Mouse (Mus musculus) limb, embryonic 12.5 days (tissue): ENCODE measurements around the gene Akr1c18. TPM values are rescaled to one million over a fixed set of nuclear protein-coding genes. Genes with fewer than 3 reads are reported as not detected.

ENCODE experiments used
- ATAC-seq: fragments of 200-750 bp; cut with Nextera tagmentation; 2 replicates; pipeline ENCODE4 v1.8.0; 2017; ENCODE audit warnings: low read depth, moderate TSS enrichment; ENCODE audit not compliant: insufficient number of reproducible peaks, insufficient read depth, low FRiP score, low TSS enrichment
- H3K27ac ChIP-seq: fragments of 300-500 bp; sonication (generic); 2 replicates; pipeline ENCODE4 v1.5.1; 2016; ENCODE audit warnings: mild to moderate bottlenecking, moderate library complexity
- H3K27me3 ChIP-seq: fragments of 300-500 bp; sonication (generic); 2 replicates; pipeline ENCODE4 v1.6.1; 2016; ENCODE audit warnings: mild to moderate bottlenecking, moderate library complexity
- H3K36me3 ChIP-seq: fragments of 300-500 bp; sonication (generic); 2 replicates; pipeline ENCODE4 v1.6.1; 2016; ENCODE audit warnings: mild to moderate bottlenecking, moderate library complexity
- H3K4me1 ChIP-seq: fragments of 300-500 bp; sonication (generic); replicated peaks from 2 replicates; pipeline ENCODE4 v1.6.1; 2016
- H3K4me2 ChIP-seq: fragments of 300-500 bp; sonication (generic); 2 replicates; pipeline ENCODE4 v1.6.1; 2016; ENCODE audit warnings: mild to moderate bottlenecking, moderate library complexity
- H3K4me3 ChIP-seq: fragments of 300-500 bp; sonication (generic); replicated peaks from 2 replicates; pipeline ENCODE4 v1.5.1; 2016; ENCODE audit warnings: mild to moderate bottlenecking
- H3K9ac ChIP-seq: fragments of 300-500 bp; sonication (generic); replicated peaks from 2 replicates; pipeline ENCODE4 v1.6.1; 2016; ENCODE audit warnings: mild to moderate bottlenecking, moderate library complexity
- H3K9me3 ChIP-seq: fragments of 300-500 bp; sonication (generic); 2 replicates; pipeline ENCODE4 v1.6.1; 2016; ENCODE audit warnings: mild to moderate bottlenecking, moderate library complexity
- polyA plus RNA-seq: library from polyadenylated mRNA; unstranded; fragments of >200 nt; fragmentation: Nextera tagmentation; extraction: Ambion mirVana; gene quantifications from 2 replicates; pipeline ENCODE4 v1.2.1, GENCODE M21; 2016

Akr1c18 gene
- polyA plus RNA-seq, 1 experiment from 2014 or later, result not detected

DNA sequence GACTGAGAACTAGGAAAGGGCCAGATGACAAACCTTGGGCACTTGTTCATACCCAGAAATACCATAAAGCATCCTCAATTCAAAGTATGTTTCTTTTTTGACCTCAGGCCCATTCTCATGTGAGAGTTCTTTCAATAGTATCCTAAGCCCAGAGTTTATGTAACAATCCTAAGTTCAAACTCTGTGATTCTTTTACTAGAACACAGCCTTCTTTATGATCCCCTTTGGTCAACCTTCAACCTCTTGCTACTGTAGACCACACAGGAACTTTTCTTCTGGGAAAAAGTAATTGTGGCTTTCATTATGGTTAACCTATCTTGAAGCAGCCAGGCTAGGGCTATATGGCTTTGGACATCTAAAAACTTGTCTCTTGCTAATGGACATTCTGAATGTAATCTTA lies 48.8 kb downstream of the Akr1c18 start:
- Histone ChIP-seq H3K4me2 (no peak overlapping the region), H3K27ac (no peak overlapping the region), H3K9me3 (no peaks in the 10 kb centered on the region), H3K9ac (no peak overlapping the region), H3K27me3 (no peaks in the 10 kb centered on the region), H3K36me3 (no peaks in the 10 kb centered on the region), H3K4me1 (no peaks in the 10 kb centered on the region), H3K4me3 (no peak overlapping the region)
- no peak for ATAC-seq

Other genes starting within 250 kb of the Akr1c18 start
- 130 and 136 TPM in 2 replicates for gene Net1, start 232.4 kb downstream of the Akr1c18 start, polyA plus RNA-seq
- gene Tubal3, start 232.4 kb downstream of the Akr1c18 start, polyA plus RNA-seq, result not detected in 2 replicates
- gene Ucn3, start 205.3 kb downstream of the Akr1c18 start, polyA plus RNA-seq, result not detected in 2 replicates
- gene Akr1c14, start 101.6 kb downstream of the Akr1c18 start, polyA plus RNA-seq, result 0.24 and 0.59 TPM in 2 replicates
- gene Akr1c13, start 40.5 kb upstream of the Akr1c18 start, polyA plus RNA-seq, result 0.93 and 1.1 TPM in 2 replicates
- 0.26 and 0.61 TPM in 2 replicates for gene Akr1c19, start 78.0 kb upstream of the Akr1c18 start, polyA plus RNA-seq
- not detected in 2 replicates for gene Akr1c12, start 128.8 kb upstream of the Akr1c18 start, polyA plus RNA-seq